Mouse (Mus musculus) inflammation-experienced regulatory T-cells (primary cell): ENCODE measurements around the gene Olfr221. TPM values are rescaled to one million over a fixed set of nuclear protein-coding genes. Genes with fewer than 3 reads are reported as not detected.

ENCODE experiments used
- polyA plus RNA-seq, 2 experiments: library from polyadenylated mRNA; unstranded; fragments of 100-300 nt; shearing (Covaris generic); gene quantifications; one replicate each; pipeline ENCODE4 v1.2.1; 2017

The Olfr221 gene
- under 1 TPM; 0.13 to 0.33 TPM for polyA plus RNA-seq

GRCm38 (mm10) chr14:52042359-52042758 is at the start of gene Olfr221:
TSS of gene Olfr221 (minus strand) at chr14:52042459.

GRCm38 (mm10) chr14:52020486-52021137 is 21.6 kb downstream of the Olfr221 start, which contains the start of gene Zfp219:
TSS of gene Zfp219 (minus strand) at chr14:52020733.

GRCm38 (mm10) chr14:52015445-52016100 is 26.7 kb downstream of the Olfr221 start, which contains the start of gene Tmem253:
TSS of gene Tmem253 (plus strand) at chr14:52015658.

GRCm38 (mm10) chr14:51984247-51985231 is 57.7 kb downstream of the Olfr221 start, which contains the start of gene Arhgef40:
TSS of gene Arhgef40 (plus strand) at chr14:51984719.

Other genes with a start within 250 kb of the Olfr221 start
- gene AY358078, start 242.4 kb downstream of the Olfr221 start, polyA plus RNA-seq = under 1 TPM in 1 of 2 experiments, not detected in 1; 0.17 TPM
- gene Ear6, start 188.8 kb downstream of the Olfr221 start, polyA plus RNA-seq = not detected
- 100 to 1,000 TPM in 1 of 2 experiments, 10 to 100 TPM in 1; 77.4 to 115 TPM for gene Mettl17, start 157.6 kb downstream of the Olfr221 start, polyA plus RNA-seq
- gene Slc39a2, start 149.6 kb downstream of the Olfr221 start, polyA plus RNA-seq = 1 to 10 TPM in 1 of 2 experiments, under 1 TPM in 1; 0.19 to 1.1 TPM
- 10 to 100 TPM; 32.8 to 39.1 TPM for gene Ndrg2, start 128.3 kb downstream of the Olfr221 start, polyA plus RNA-seq
- gene Tppp2, start 124.0 kb downstream of the Olfr221 start, polyA plus RNA-seq = not detected
- gene Rnase13, start 119.7 kb downstream of the Olfr221 start, polyA plus RNA-seq = not detected
- 1 to 10 TPM; 2.4 to 6.8 TPM for gene Arhgef40, start 57.7 kb downstream of the Olfr221 start, polyA plus RNA-seq
- gene Tmem253, start 26.8 kb downstream of the Olfr221 start, polyA plus RNA-seq = 1 to 10 TPM; 1.5 TPM
- gene Zfp219, start 21.7 kb downstream of the Olfr221 start, polyA plus RNA-seq = 10 to 100 TPM; 16.7 to 19.3 TPM
- 100 to 1,000 TPM; 398 to 456 TPM for gene Hnrnpc, start 61.6 kb upstream of the Olfr221 start, polyA plus RNA-seq
- gene Rpgrip1, start 68.2 kb upstream of the Olfr221 start, polyA plus RNA-seq = 1 to 10 TPM; 6.7 to 7.6 TPM
- 10 to 100 TPM; 17.1 to 17.5 TPM for gene Supt16, start 155.0 kb upstream of the Olfr221 start, polyA plus RNA-seq
- 10 to 100 TPM; 33.5 to 39.3 TPM for gene Chd8, start 215.3 kb upstream of the Olfr221 start, polyA plus RNA-seq
- gene Tox4, start 236.7 kb upstream of the Olfr221 start, polyA plus RNA-seq = 10 to 100 TPM; 83.7 to 89.2 TPM
- 10 to 100 TPM; 14.1 to 25.9 TPM for gene Rab2b, start 237.1 kb upstream of the Olfr221 start, polyA plus RNA-seq